Mouse (Mus musculus) mouse embryonic stem cell (cell line): Measurements from ENCODE around the gene Resf1.
"Not testable (repeated sequence)": the region's sequence is repeated elsewhere in the genome, so short reads cannot be mapped to it uniquely, and the experiment has no call there.

Source experiments
- in situ Hi-C, 2 experiments: fragments of 300-500 bp; cut with MboI; formaldehyde crosslinking; loops; 1 replicate in 1 of 2; 3 replicates in 1 of 2; pipeline ENCODE4 v1.14.3; 2019 to 2020; ENCODE audit warnings: low sequenced_read_pairs in 2 of 2, low pct_unique_long_range_greater_than_20kb in 1 of 2, mixed read lengths in 1 of 2; ENCODE audit not compliant: unreplicated experiment in 1 of 2

Resf1 gene

GRCm38 (mm10) chr6:149337990-149338389, 28.8 kb downstream of the Resf1 start:
- in situ Hi-C loops, result no loop called here

GRCm38 (mm10) chr6:149338622-149339021, 29.4 kb downstream of the Resf1 start:
- in situ Hi-C loops, result no loop called here

GRCm38 (mm10) chr6:149343802-149344201, 34.6 kb downstream of the Resf1 start:
- in situ Hi-C loops, result no loop called here

- in situ Hi-C loops, result no loop called here
Measured at GRCm38 (mm10) chr6:149344372-149344771, 35.2 kb downstream of the Resf1 start.

GRCm38 (mm10) chr6:149348211-149348610, 39.0 kb downstream of the Resf1 start:
- in situ Hi-C loops, result not testable (repeated sequence)

- in situ Hi-C loops, result no loop called here
Measured at GRCm38 (mm10) chr6:149354826-149355495, 45.7 kb downstream of the Resf1 start.

GRCm38 (mm10) chr6:149355799-149356198, 46.6 kb downstream of the Resf1 start:
- in situ Hi-C loops, result not testable (repeated sequence)

GRCm38 (mm10) chr6:149357155-149357554, 47.9 kb downstream of the Resf1 start:
- in situ Hi-C loops, result no loop called here

- in situ Hi-C loops, result not testable (repeated sequence)
Measured at GRCm38 (mm10) chr6:149362533-149362932, 53.3 kb downstream of the Resf1 start.

- in situ Hi-C loops, result not testable (repeated sequence)
Measured at GRCm38 (mm10) chr6:149365975-149366374, 56.8 kb downstream of the Resf1 start.

GRCm38 (mm10) chr6:149366403-149366802, 57.2 kb downstream of the Resf1 start:
- in situ Hi-C loops, result no loop called here

GRCm38 (mm10) chr6:149374986-149375457, 65.8 kb downstream of the Resf1 start:
- in situ Hi-C loops, result loop anchor here (5.0 kb wide), 1 partner anchor 233 kb away; no protein-coding TSS in a partner anchor

- in situ Hi-C loops, result no loop called here
Measured at GRCm38 (mm10) chr6:149383531-149383930, 74.3 kb downstream of the Resf1 start.
